Mouse (Mus musculus) hindlimb bud, embryonic 11.5 days (tissue): ENCODE measurements around the gene Lig4.

Source experiments
- DNase-seq: peaks from one replicate; pipeline ENCODE4 v3.0.0-alpha.2; 2012; ENCODE audit warnings: low read depth, low spot score; ENCODE audit errors: extremely low spot score

Gene Lig4

DNA sequence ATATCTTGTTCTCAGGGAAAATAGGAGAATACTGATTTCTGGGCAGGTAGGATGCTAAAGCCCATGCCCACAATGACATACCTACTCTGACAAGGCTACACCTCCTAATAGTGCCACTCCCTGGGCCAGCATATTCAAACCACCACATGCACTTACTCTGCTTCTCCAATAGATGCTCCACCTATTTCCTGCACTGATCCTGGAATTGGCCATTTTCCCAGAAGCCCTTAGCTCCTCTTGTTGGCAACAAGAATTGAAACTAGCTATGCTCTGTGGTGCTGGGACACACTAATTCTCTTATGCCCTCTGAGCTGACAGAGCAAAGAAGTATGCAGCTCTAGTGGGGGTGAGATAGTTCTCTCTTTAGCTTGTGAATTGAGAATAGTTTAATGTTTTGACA lies 44.8 kb downstream of the Lig4 start:
- no peak for DNase-seq

DNA sequence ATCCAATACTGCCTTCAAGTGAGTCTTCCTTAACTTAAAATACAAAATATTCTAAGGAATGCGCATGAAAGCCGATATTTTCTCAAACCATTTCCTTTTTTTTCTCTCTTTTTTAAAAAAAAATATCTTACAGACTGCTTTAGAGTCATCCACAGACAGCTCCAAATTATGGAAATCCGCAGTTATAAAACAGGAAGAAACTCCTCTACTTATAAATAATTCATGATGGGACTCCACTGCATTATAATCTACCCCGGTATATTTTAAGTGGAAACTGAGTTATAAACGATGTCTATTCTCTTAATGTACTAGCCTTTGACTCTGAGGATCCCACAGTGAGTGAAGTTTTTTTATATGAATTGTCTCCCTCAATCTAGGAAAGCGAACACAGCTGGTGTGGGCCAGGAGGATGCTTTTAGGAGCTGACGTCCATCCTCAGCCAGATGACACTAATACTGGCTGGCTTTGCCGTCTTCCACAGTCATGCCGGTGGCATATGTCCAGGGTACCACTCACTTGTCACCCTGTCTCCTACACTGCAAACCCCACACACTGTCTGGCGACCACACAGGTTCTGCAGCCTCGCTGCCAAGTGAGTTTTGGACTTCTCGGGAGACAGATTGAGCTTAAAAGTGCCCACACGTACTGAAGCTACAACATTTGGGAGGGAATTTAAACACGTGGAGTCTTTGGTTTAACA lies 47.6 kb downstream of the Lig4 start:
- no peak for DNase-seq
